Mouse (Mus musculus) heart, embryonic 13.5 days (tissue): ENCODE measurements around the gene Zfp74. TPM values are rescaled to one million over a fixed set of nuclear protein-coding genes. Genes with fewer than 3 reads are reported as not detected.

Source experiments
- ATAC-seq: fragments of 200-750 bp; cut with Nextera tagmentation; 2 replicates; pipeline ENCODE4 v1.8.0; 2017; ENCODE audit warnings: moderate TSS enrichment; ENCODE audit not compliant: insufficient number of reproducible peaks, low FRiP score, low TSS enrichment; ENCODE audit errors: extremely low read depth
- H3K27ac ChIP-seq: fragments of 300-500 bp; sonication (generic); replicated peaks from 2 replicates; pipeline ENCODE4 v1.5.1; 2015; ENCODE audit warnings: moderate library complexity, mild to moderate bottlenecking, inconsistent platforms
- H3K27me3 ChIP-seq: fragments of 300-500 bp; sonication (generic); replicated peaks from 2 replicates; pipeline ENCODE4 v1.6.1; 2015; ENCODE audit warnings: mild to moderate bottlenecking, inconsistent platforms
- H3K36me3 ChIP-seq: fragments of 300-500 bp; sonication (generic); 2 replicates; pipeline ENCODE4 v1.6.1; 2015; ENCODE audit warnings: mild to moderate bottlenecking, inconsistent platforms
- H3K4me1 ChIP-seq: fragments of 300-500 bp; sonication (generic); 2 replicates; pipeline ENCODE4 v1.6.1; 2015; ENCODE audit warnings: inconsistent platforms
- H3K4me2 ChIP-seq: fragments of 300-500 bp; sonication (generic); 2 replicates; pipeline ENCODE4 v1.6.1; 2015; ENCODE audit warnings: inconsistent platforms, mild to moderate bottlenecking, moderate library complexity
- H3K4me3 ChIP-seq: fragments of 300-500 bp; sonication (generic); 2 replicates; pipeline ENCODE4 v1.5.1; 2015; ENCODE audit warnings: moderate library complexity, mild to moderate bottlenecking, inconsistent platforms
- H3K9ac ChIP-seq: fragments of 300-500 bp; sonication (generic); 2 replicates; pipeline ENCODE4 v1.6.1; 2015; ENCODE audit warnings: inconsistent platforms, mild to moderate bottlenecking, moderate library complexity
- H3K9me3 ChIP-seq: fragments of 300-500 bp; sonication (generic); 2 replicates; pipeline ENCODE4 v1.6.1; 2016; ENCODE audit warnings: inconsistent platforms
- WGBS: fragments of 180-500 bp; shearing (Covaris S2); methylation state at CpG from one replicate; pipeline ENCODE4 v1.1.7; 2015; ENCODE audit warnings: mixed read lengths; 5-methylcytosine and 5-hydroxymethylcytosine counted together
- polyA plus RNA-seq: library from polyadenylated mRNA; unstranded; fragments of >200 nt; fragmentation: Nextera tagmentation; extraction: Ambion mirVana; gene quantifications from 2 replicates; pipeline ENCODE4 v1.2.1, GENCODE M21; 2015

Gene Zfp74
- 7.2 TPM in 2 replicates for polyA plus RNA-seq

DNA sequence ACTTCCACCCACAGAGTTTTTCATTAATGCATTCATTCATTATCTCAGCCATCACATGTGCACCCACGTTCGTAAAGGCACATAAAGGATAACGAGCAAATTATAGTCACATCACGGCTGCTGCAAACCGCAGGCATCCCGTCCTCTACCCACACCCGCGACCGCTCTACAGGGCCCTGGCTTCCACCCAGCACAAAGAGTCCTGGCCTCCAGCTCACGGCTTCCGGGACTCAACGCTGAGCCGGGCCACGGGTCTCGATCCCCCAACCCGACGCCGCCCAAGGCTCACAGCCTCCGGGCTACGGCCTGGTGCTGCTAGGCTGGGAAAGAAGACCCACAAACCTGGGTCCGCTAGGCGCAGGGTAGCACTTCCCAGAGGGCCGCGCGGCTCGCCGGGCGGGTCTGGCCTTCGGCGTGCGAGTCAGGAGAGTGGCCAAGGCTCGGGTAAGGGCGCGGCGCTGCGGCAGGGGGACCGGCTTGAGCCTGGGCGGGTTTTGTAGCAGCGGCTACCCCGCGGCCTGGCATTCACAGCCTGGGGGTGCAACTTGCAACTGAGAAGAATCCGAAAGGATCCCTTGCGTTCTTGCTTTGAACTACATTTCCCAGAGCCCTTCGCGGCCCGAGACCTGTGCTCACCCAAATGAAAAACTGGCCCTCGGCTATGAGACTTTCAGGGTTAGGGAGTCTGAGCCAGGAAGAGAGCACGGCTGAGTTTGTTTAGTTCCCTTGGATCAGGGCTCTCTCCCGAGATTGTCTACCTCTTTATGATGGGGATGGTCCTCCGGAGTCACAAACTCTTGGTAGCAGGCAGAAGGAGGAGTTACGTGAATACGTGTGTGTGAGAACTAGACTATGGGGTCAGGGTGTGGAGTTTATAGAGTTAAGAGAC, at the start of gene Zfp74:
Gene Zfp74 (minus strand): TSS at position 577 of the 889 bp plus-strand sequence.
- no peaks in the 10 kb centered on the region for H3K27me3 ChIP-seq
- ATAC-seq = peak; percentile 78
- H3K4me3 ChIP-seq = peak within 1 kb of the TSS; percentile 76
- H3K9me3 ChIP-seq = 0 out of 2 replicates have a peak, but pooled peaks cover 4% of the 10 kb centered on the region
- H3K36me3 ChIP-seq = peaks cover 28% of the 10 kb centered on the region
- peak within 1 kb of the TSS; percentile 95 for H3K27ac ChIP-seq
- H3K4me1 ChIP-seq = peaks cover 5% of the 10 kb centered on the region; the same call in 1 of the 2 replicates
- peak within 1 kb of the TSS; percentile 69 for H3K4me2 ChIP-seq
- 1% methylated on average over 52 of the region's 52 CpGs for WGBS
- H3K9ac ChIP-seq = peak within 1 kb of the TSS; percentile 93

DNA sequence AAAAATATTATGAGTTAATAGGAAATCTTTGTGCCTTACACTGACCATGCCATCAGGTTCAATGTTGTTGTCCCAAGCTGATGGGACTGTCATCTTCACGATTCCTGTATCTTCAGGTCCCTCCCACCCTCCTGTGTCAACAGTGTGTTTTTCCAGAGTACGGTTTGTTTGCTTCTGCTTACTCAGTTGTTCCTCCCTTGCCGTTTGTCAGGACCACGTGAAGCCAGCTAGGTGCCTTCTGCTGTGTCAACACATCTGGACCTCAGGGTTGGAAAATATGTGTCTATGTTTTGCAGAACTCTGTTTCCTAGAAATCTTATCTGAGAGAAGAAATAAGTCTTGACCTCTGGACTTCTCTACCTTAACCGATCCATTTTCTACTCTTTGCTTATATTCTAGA, 46.7 kb upstream of the Zfp74 start:
- no peaks in the 10 kb centered on the region for H3K9me3 ChIP-seq
- H3K9ac ChIP-seq = no peak overlapping the region
- H3K4me1 ChIP-seq = peaks cover 17% of the 10 kb centered on the region
- no peak overlapping the region for H3K27ac ChIP-seq
- WGBS = 73% methylated on average over 5 of the region's 5 CpGs
- no peaks in the 10 kb centered on the region for H3K27me3 ChIP-seq
- H3K4me2 ChIP-seq = no peak overlapping the region
- ATAC-seq = no peak
- no peak overlapping the region for H3K4me3 ChIP-seq
- H3K36me3 ChIP-seq = peaks cover 96% of the 10 kb centered on the region

DNA sequence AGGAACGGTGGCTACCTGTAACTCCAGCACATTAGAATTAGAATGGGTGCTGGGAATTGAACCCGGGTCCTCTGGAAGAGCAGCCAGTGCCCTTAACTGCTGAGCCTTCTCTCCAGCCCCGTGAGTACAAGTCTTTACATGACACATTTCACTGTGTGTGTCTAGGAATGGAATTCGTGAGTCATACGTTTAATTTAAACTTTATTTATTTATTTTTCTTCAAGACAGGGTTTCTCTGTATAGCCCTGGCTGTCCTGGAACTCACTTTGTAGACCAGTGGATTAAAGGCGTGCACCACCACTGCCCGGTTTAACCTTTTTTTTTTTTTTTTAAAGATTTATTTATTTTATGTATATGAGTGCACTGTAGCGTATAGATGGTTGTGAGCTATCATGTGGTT, 41.2 kb upstream of the Zfp74 start:
- WGBS = 84% methylated on average over 8 of the region's 8 CpGs
- Histone ChIP-seq H3K4me1 (peaks cover 17% of the 10 kb centered on the region), H3K36me3 (peaks cover 96% of the 10 kb centered on the region), H3K4me2 (no peak overlapping the region), H3K4me3 (no peak overlapping the region), H3K9me3 (no peaks in the 10 kb centered on the region), H3K27me3 (no peaks in the 10 kb centered on the region), H3K9ac (no peak overlapping the region), H3K27ac (no peak overlapping the region)
- no peak for ATAC-seq

DNA sequence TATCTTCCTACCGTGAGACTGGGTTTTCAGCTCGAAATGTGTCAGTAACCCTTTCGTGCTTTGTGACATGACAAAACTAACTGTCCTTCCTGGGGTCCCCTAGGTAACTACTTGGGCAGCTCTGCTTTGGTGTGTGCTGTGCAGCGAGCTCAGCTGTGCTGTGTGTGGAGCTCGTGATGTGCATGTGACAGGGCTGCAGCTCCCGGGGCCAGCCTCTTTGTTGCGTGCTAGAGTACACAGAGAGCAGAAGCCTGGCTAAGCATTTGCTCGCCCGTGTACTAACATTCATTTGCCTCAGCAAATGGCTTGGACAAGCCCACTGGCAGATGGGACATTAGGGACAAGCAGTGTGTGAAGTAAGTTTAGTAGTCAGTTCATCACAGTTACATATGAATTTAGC, 39.5 kb upstream of the Zfp74 start:
- H3K27me3 ChIP-seq = no peaks in the 10 kb centered on the region
- ATAC-seq = no peak
- H3K27ac ChIP-seq = no peak overlapping the region
- no peak overlapping the region for H3K9ac ChIP-seq
- peaks cover 13% of the 10 kb centered on the region for H3K4me1 ChIP-seq
- no peak overlapping the region for H3K4me3 ChIP-seq
- H3K4me2 ChIP-seq = no peak overlapping the region
- 92% methylated on average over 9 of the region's 9 CpGs for WGBS
- H3K9me3 ChIP-seq = no peaks in the 10 kb centered on the region
- peaks cover 92% of the 10 kb centered on the region for H3K36me3 ChIP-seq

DNA sequence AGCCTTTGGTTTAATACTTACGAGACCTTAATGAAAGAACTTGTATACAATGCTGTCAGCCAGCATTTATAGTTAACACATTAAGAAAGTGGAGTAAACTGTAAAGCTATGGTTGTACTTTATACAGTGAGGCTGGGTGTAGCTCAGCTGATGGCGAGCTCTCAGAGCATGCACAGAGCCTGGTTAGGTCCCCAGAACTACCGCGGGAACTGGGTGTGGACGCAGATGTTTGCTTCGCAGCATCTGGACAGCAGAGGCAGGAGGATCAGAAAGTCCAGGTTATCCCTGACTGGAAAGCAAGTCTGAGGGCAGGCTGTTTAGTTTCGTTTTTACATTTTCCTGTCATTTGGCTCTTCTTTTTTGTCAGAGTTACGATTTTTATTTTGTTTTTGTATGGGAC, 38.8 kb upstream of the Zfp74 start:
- Histone ChIP-seq H3K9me3 (no peaks in the 10 kb centered on the region), H3K27ac (no peak overlapping the region), H3K4me1 (peaks cover 6% of the 10 kb centered on the region), H3K27me3 (no peaks in the 10 kb centered on the region), H3K9ac (no peak overlapping the region), H3K36me3 (peaks cover 92% of the 10 kb centered on the region), H3K4me3 (no peak overlapping the region), H3K4me2 (no peak overlapping the region)
- WGBS = 95% methylated on average over 8 of the region's 8 CpGs
- ATAC-seq = no peak

DNA sequence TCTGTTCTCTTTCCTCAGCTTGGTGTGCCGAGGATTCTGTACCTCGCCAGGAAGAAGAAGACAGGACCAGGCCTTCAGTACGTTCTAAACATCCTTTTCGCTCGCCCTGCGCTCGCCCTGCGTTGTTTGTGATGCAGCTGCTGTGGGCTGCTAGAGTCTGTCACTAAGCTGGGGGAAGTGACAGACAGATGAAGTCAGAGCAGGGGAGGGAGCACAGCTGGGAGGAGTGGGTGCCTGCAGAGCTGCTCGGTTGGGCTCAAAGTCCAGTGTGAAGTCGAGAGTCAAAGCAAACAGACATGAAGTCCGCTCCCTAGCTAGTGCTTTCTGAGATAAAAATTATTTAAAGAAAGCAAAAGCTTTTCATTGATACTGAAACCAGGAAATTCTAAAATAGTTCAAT, 35.1 kb upstream of the Zfp74 start:
- peaks cover 77% of the 10 kb centered on the region for H3K36me3 ChIP-seq
- no peak overlapping the region for H3K27ac ChIP-seq
- H3K4me2 ChIP-seq = no peak overlapping the region
- H3K4me3 ChIP-seq = no peak overlapping the region
- no peaks in the 10 kb centered on the region for H3K27me3 ChIP-seq
- H3K9me3 ChIP-seq = no peaks in the 10 kb centered on the region
- peaks cover 25% of the 10 kb centered on the region for H3K4me1 ChIP-seq
- no peak for ATAC-seq
- H3K9ac ChIP-seq = no peak overlapping the region
- 77% methylated on average over 11 of the region's 11 CpGs for WGBS

DNA sequence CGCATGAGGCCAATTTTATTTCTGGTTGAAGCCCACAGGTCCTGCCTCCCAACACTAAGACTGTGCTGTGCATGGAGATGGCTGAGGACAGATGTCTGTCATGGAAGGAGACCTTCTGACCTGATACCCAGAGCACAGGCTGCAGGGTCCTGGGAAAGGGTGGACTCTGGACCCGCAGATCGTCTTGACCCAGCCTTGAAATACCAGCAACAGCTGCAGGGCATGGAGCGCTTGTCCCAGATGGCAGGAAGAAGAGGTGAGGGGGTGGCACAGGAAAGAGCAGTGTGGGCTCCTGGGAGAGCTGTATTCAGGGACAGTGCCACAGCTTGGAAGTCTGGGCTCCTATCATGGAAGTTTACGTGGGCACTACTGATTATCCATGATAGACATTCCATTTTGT, 33.7 kb upstream of the Zfp74 start:
- Histone ChIP-seq H3K9me3 (no peaks in the 10 kb centered on the region), H3K9ac (no peak overlapping the region), H3K27ac (no peak overlapping the region), H3K4me3 (no peak overlapping the region), H3K4me2 (no peak overlapping the region), H3K4me1 (peaks cover 33% of the 10 kb centered on the region), H3K36me3 (peaks cover 63% of the 10 kb centered on the region), H3K27me3 (no peaks in the 10 kb centered on the region)
- WGBS = 89% methylated on average over 5 of the region's 5 CpGs
- ATAC-seq = no peak

DNA sequence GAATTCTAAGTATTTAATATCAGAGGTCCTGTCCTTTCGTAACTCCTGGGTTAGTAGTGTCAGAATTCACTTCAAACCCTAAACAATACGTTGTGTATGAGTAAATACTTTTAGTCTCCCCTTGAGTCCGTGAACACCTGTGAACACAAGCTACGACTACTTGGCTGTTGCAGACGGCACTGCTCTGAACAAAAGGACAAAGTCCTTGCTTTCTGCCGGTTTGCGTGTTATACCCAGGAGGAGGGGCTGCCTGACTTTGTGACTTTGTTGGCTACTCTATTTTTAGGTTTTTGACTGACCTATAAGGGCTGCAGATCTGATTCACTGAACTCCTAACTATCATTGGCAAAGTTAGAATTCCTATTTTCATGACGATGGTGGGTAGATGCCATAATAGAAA, 32.2 kb upstream of the Zfp74 start:
- H3K27ac ChIP-seq = 0 out of 2 replicates have a peak overlapping the region, but pooled peaks have one; percentile 12
- peak overlapping the region; percentile 83 for H3K4me2 ChIP-seq
- peaks cover 46% of the 10 kb centered on the region for H3K4me1 ChIP-seq
- no peak for ATAC-seq
- peaks cover 51% of the 10 kb centered on the region for H3K36me3 ChIP-seq
- no peaks in the 10 kb centered on the region for H3K27me3 ChIP-seq
- no peaks in the 10 kb centered on the region for H3K9me3 ChIP-seq
- 78% methylated on average over 8 of the region's 8 CpGs for WGBS
- peak overlapping the region; percentile 97 for H3K9ac ChIP-seq
- peak overlapping the region; percentile 92; the same call in 1 of the 2 replicates for H3K4me3 ChIP-seq

DNA sequence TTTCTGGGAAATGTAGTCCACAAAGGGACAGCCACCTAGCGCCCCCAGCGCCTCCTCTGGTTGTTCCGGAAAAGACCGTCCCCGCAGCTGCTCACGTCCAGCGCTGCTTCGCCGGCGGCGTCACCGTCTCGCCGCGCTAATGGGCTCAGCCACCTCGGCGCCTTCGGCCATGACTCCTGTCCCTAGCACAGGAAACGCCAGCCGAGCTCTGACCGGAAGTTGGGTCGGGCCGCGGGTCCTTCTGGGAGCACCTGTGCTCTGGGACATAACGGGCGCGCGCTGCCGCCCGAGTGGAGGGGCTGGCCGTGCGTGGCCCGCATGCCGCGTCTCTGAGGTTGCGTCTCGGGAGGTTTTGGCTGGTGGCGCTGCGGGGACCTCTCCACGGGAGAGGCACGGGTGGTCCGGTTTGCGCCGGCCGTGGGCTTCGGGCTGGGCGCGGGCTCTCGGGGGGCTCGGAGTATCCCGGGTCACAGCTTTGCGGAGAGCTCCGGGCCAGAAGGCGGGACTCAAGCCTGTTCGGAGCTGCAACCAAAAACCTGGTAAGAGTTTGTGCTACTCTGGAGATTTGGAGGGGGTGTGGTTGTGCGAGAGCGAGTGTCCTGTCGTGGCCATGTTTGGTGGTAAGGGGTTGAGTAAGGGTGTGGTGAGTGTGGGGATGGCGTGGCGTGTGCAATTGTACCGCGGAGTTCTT, 29.9 kb upstream of the Zfp74 start, which contains the start of gene Zfp568:
Gene Zfp568 (plus strand): TSS at position 266 of the 691 bp plus-strand sequence.
- peak within 1 kb of the TSS; percentile 100 for H3K27ac ChIP-seq
- ATAC-seq = peak; percentile 95
- H3K9ac ChIP-seq = peak within 1 kb of the TSS; percentile 97
- H3K36me3 ChIP-seq = peaks cover 38% of the 10 kb centered on the region
- peaks cover 57% of the 10 kb centered on the region for H3K4me1 ChIP-seq
- H3K4me2 ChIP-seq = peak within 1 kb of the TSS; percentile 83
- H3K4me3 ChIP-seq = peak within 1 kb of the TSS; percentile 92
- WGBS = under 1% methylated on average over 62 of the region's 62 CpGs
- no peaks in the 10 kb centered on the region for H3K9me3 ChIP-seq
- H3K27me3 ChIP-seq = no peaks in the 10 kb centered on the region

DNA sequence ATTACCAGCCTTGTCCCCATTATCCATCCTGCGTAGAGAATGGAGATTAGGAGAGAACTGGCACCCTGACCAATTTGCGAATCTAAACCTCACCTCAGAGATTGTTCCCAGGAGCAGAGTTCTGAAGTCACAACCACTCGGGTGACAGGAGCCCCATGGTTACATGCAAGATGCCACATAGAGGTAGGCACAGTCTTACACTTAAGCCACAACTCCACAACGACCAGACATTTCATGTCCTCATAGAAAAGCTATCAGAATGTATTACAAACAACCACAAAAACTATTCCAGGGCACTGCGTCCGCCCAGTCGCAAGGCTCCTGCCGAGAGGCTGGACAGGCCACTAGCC, 29.4 kb upstream of the Zfp74 start:
- H3K4me3 ChIP-seq = peak overlapping the region; percentile 92
- H3K27me3 ChIP-seq = no peaks in the 10 kb centered on the region
- peak overlapping the region; percentile 97 for H3K9ac ChIP-seq
- H3K27ac ChIP-seq = peak overlapping the region; percentile 100
- WGBS = 2% methylated on average over 8 of the region's 8 CpGs
- H3K9me3 ChIP-seq = no peaks in the 10 kb centered on the region
- H3K4me1 ChIP-seq = peaks cover 57% of the 10 kb centered on the region
- peaks cover 34% of the 10 kb centered on the region for H3K36me3 ChIP-seq
- ATAC-seq = 0 out of 2 replicates have a peak, but pooled peaks have one; percentile 0
- peak overlapping the region; percentile 83 for H3K4me2 ChIP-seq

DNA sequence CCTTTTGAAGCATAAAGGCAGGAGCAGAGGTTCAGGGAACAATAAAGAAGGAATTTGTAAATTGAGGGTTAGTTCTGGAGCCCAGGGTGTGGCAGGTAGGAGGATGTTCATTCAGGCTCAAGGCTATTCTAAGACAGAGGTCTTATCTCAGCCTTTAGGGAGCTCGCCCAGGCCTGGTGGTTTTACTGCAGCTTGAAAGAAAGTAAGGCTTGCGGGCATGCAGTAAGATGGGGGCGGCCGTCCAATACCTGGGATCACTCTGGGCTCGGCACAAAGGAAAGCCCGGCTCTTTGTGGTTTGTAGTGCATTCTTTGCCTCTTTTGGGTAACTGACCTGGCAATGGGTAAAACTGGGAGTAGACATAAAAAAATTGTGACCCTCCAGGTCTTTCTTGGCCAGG, 29.0 kb upstream of the Zfp74 start:
- 21% methylated on average over 6 of the region's 6 CpGs for whole genome bisulfite sequencing

More for the DNA sequence above, 29.0 kb upstream of the Zfp74 start:
- peak overlapping the region; percentile 97 for H3K9ac ChIP-seq
- peaks cover 57% of the 10 kb centered on the region for H3K4me1 ChIP-seq
- H3K27me3 ChIP-seq = no peaks in the 10 kb centered on the region
- H3K36me3 ChIP-seq = peaks cover 30% of the 10 kb centered on the region
- H3K9me3 ChIP-seq = no peaks in the 10 kb centered on the region
- peak overlapping the region; percentile 92 for H3K4me3 ChIP-seq
- no peak for ATAC-seq
- H3K27ac ChIP-seq = peak overlapping the region; percentile 100
- H3K4me2 ChIP-seq = peak overlapping the region; percentile 83
